Mouse (Mus musculus) G1E (cell line): Measurements from ENCODE around the gene Sub1. TPM values are rescaled to one million over a fixed set of nuclear protein-coding genes. Genes with fewer than 3 reads are reported as not detected.
A peak's percentile ranks its signal among the peaks of the same experiment; 100 is the strongest.

Experiments used
- ATAC-seq: 2 replicates; pipeline ENCODE4 v1.8.0; 2016; ENCODE audit warnings: mild to moderate bottlenecking; ENCODE audit not compliant: insufficient number of reproducible peaks, poor library complexity, low FRiP score, severe bottlenecking; ENCODE audit errors: extremely low read depth
- DNase-seq: peaks from one replicate; pipeline ENCODE4 v3.0.0; 2012; ENCODE audit warnings: low spot score
- H3K27me3 ChIP-seq: 2 replicates; pipeline ENCODE4 v1.6.1; 2012; ENCODE audit warnings: mild to moderate bottlenecking, low read length, inconsistent platforms; ENCODE audit not compliant: insufficient read depth
- H3K36me3 ChIP-seq: replicated peaks from 2 replicates; pipeline ENCODE3; 2012; ENCODE audit warnings: mild to moderate bottlenecking, inconsistent platforms
- H3K4me1 ChIP-seq: 2 replicates; pipeline ENCODE4 v1.6.1; 2012; ENCODE audit warnings: low read depth, low read length, inconsistent platforms, mixed read lengths; ENCODE audit not compliant: insufficient read depth
- H3K4me3 ChIP-seq: 2 replicates; pipeline ENCODE4 v1.5.1; 2012; ENCODE audit warnings: low read depth, mild to moderate bottlenecking, inconsistent platforms, low read length, moderate library complexity, mixed read lengths
- H3K9me3 ChIP-seq: replicated peaks from 2 replicates; pipeline ENCODE4 v1.6.1; 2012; ENCODE audit warnings: inconsistent platforms
- CTCF ChIP-seq: IDR thresholded peaks from 2 replicates; pipeline ENCODE4 v1.5.1; 2012; ENCODE audit warnings: low read depth, low read length, inconsistent platforms, mixed read lengths
- GATA1 ChIP-seq: IDR thresholded peaks from 2 replicates; pipeline ENCODE4 v1.6.1; 2012; ENCODE audit warnings: borderline replicate concordance, low read length, inconsistent platforms, mixed read lengths
- GATA2 ChIP-seq: IDR thresholded peaks from 2 replicates; pipeline ENCODE4 v1.6.1; 2012; ENCODE audit warnings: low read depth, low read length, inconsistent platforms, borderline replicate concordance
- POLR2AphosphoS5 ChIP-seq: IDR thresholded peaks from 2 replicates; pipeline ENCODE4 v1.6.1; 2012; ENCODE audit warnings: low read depth, low read length, inconsistent platforms; ENCODE audit not compliant: insufficient replicate concordance
- TAL1 ChIP-seq: conservative IDR thresholded peaks from 2 replicates; pipeline ENCODE4 v1.6.1; 2012; ENCODE audit warnings: low read depth, low read length, inconsistent platforms, mixed read lengths
- polyA plus RNA-seq: library from polyadenylated mRNA; stranded (reverse); fragments of >175 nt; gene quantifications from 2 replicates; pipeline ENCODE4 v1.2.3, GENCODE M21; 2012
- total RNA-seq, 2 experiments: library from RNA; stranded (forward) in 1 of 2; stranded (reverse) in 1 of 2; fragments of 200-1000 nt in 1 of 2; fragments of >200 nt in 1 of 2; fragmentation: Nextera tagmentation in 1 of 2; gene quantifications; 2 replicates each; pipeline ENCODE4 v1.2.3; 2014 to 2017

Gene Sub1
- 308 and 383 TPM in 2 replicates for total RNA-seq (2014; fragmentation: Nextera tagmentation)
- 661 and 945 TPM in 2 replicates for total RNA-seq (2017)
- polyA plus RNA-seq, result 26.1 and 28.4 TPM in 2 replicates

DNA sequence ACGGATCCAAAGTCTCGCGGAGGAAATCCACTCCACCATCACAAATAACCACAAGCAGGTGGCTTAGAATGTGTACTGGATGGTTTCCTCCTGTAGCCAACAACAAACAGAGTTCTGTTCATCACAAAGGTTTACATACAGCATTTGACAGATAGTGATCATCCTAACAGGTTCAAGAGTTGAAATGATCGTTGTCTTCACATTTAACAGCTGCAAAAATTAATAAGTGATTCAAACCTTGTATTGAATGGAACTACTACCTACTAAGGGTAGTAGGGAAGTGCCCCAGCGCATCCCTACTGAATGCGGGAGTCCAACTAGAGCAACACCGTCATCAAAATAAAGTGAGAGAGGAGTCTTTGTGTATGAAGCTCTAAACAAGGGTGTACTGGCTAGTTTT is at the start of gene Sub1:
TSS of gene Sub1 (minus strand) at position 101 of the 400 bp plus-strand sequence.
- DNase-seq (no peak), ATAC-seq (no peak)
- peak within 1 kb of the TSS; percentile 97 for H3K4me3 ChIP-seq
- H3K27me3 ChIP-seq, result peaks cover 9% of the 10 kb centered on the region
- no peak for TF ChIP-seq POLR2AphosphoS5
- TF ChIP-seq CTCF, result no peak
- no peak for TF ChIP-seq GATA2
- TF ChIP-seq GATA1, result no peak
- TF ChIP-seq TAL1, result no peak
- peaks cover 27% of the 10 kb centered on the region for H3K4me1 ChIP-seq
- no peaks in the 10 kb centered on the region for H3K9me3 ChIP-seq
- H3K36me3 ChIP-seq, result peaks cover 19% of the 10 kb centered on the region

DNA sequence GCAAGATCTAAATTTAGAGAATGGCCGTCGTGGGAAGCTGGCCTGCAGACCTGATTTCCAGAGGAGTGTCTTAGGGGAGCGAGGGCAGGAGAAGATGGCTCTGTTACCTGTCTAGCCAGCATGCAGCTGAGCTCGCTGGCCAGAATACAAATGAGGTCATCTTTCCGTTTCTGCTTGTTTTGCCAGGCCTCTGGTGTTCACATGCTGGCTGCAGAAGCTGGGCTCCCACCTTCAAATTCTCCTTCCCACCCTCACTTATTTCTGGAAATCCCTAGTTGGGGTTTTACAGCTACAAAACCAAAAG is 43.6 kb upstream of the Sub1 start:
- Histone ChIP-seq H3K27me3 (peaks cover 10% of the 10 kb centered on the region), H3K4me3 (no peak overlapping the region), H3K9me3 (no peaks in the 10 kb centered on the region), H3K4me1 (peaks cover 6% of the 10 kb centered on the region), H3K36me3 (no peaks in the 10 kb centered on the region)
- TF ChIP-seq TAL1 (no peak), GATA2 (no peak), GATA1 (no peak), CTCF (no peak), POLR2AphosphoS5 (no peak)
- ATAC-seq, result no peak
- DNase-seq, result no peak

GRCm38 (mm10) chr15:12039671-12040406 is 43.1 kb upstream of the Sub1 start:
- Histone ChIP-seq H3K36me3 (no peaks in the 10 kb centered on the region), H3K4me3 (no peak overlapping the region), H3K4me1 (peaks cover 6% of the 10 kb centered on the region), H3K9me3 (no peaks in the 10 kb centered on the region), H3K27me3 (peaks cover 8% of the 10 kb centered on the region)
- TF ChIP-seq GATA1 (no peak), CTCF (no peak), TAL1 (no peak), GATA2 (no peak), POLR2AphosphoS5 (no peak)
- ATAC-seq, result no peak
- DNase-seq, result no peak

DNA sequence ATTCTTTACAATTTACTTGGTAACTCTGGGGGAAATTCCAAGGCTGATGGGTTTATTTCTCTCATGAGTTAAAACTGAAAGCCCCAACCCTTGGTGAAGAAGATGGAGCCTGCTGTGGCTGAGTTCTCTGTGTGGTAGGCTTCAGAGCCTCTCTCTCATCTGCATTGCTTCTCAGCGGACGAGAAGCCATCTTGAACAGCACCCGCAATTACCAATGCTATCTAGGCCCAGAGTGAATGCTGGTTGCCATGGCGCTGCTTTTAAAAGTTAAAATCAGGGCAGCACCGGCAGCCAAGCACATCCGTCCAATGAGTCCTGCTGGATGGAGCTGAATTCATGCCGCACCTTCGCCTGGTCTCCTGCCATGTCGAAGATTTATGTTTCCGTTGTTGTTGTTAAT is 42.5 kb upstream of the Sub1 start:
- DNase-seq (no peak), ATAC-seq (no peak)
- H3K36me3 ChIP-seq, result no peaks in the 10 kb centered on the region
- H3K9me3 ChIP-seq, result no peaks in the 10 kb centered on the region
- H3K4me1 ChIP-seq, result peaks cover 9% of the 10 kb centered on the region
- H3K4me3 ChIP-seq, result no peak overlapping the region
- peaks cover 8% of the 10 kb centered on the region for H3K27me3 ChIP-seq
- TF ChIP-seq GATA2 (no peak), TAL1 (no peak), POLR2AphosphoS5 (no peak), GATA1 (no peak), CTCF (no peak)

DNA sequence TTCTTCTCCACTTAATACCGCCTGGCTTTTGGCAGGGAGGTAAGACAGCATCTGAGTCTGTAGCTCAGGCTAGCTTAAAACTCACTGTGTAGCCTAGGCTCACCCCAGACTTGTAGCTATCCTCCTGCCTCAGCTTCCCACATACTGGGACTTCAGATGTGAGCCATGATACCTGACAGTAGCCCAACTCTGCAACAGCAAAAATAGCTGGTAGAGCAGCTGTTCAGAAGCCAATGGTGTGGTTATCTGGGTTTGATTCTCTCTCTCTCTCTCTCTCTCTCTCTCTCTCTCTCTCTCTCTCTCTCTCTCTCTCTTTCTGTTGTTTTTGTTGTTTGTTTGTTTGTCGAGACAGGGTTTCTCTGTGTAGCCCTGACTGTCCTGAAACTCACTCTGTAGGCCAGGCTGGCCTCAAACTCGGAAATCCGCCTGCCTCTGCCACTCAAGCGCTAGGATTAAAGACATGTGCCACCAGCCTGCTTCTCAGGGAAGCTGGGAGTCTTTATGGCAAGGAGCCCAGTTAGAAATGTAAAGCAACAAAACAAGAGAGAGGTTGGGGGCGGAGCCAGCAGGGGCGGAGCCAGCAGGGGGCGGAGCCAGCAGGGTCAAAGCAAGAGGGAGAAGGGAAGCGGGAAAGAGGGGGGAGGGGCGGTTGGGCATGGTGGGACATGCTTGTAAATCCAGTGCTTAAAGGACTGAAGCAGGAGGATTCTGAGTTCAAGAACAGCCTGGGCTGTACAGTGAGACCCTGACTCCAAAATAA is 41.3 kb upstream of the Sub1 start:
- Histone ChIP-seq H3K4me3 (no peak overlapping the region), H3K36me3 (no peaks in the 10 kb centered on the region), H3K27me3 (peaks cover 6% of the 10 kb centered on the region), H3K9me3 (no peaks in the 10 kb centered on the region), H3K4me1 (peaks cover 9% of the 10 kb centered on the region)
- ATAC-seq (no peak), DNase-seq (no peak)
- no peak for TF ChIP-seq CTCF
- no peak for TF ChIP-seq GATA2
- TF ChIP-seq TAL1, result no peak

DNA sequence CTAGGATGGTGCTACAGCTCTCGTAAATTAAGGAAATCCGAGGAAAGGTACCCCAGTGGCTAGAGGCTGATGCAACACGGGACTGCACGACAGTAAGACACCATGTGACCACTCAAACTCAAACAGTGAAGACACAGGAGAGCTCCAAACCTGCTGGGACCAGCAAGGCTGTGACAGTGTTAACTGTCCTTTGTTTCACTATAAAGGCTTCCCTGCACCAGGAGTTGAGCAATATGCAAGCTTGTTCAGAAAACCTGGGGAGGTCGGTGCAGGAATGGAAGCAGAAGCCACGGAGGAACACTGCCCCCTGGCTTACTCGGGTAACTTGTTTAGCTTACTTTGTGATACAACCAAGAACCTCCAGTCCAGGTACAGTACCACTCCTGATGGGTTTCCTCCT is 40.4 kb upstream of the Sub1 start:
- Histone ChIP-seq H3K36me3 (no peaks in the 10 kb centered on the region), H3K4me3 (no peak overlapping the region), H3K9me3 (no peaks in the 10 kb centered on the region), H3K27me3 (peaks cover 6% of the 10 kb centered on the region), H3K4me1 (peaks cover 9% of the 10 kb centered on the region)
- no peak for TF ChIP-seq POLR2AphosphoS5
- TF ChIP-seq CTCF, result no peak
- TF ChIP-seq GATA2, result no peak
- no peak for TF ChIP-seq GATA1
- no peak for ATAC-seq
- DNase-seq, result no peak
